Mouse (Mus musculus) embryo, embryonic 11.5 days (tissue): ENCODE data around the gene Olfr458.
"Not testable (repeated sequence)": the region's sequence is repeated elsewhere in the genome, so short reads cannot be mapped to it uniquely, and the experiment has no call there.

Source experiments
- DNase-seq: peaks from one replicate; pipeline ENCODE4 v3.0.0-alpha.2; 2012; ENCODE audit warnings: low read depth, low spot score

The Olfr458 gene

DNA sequence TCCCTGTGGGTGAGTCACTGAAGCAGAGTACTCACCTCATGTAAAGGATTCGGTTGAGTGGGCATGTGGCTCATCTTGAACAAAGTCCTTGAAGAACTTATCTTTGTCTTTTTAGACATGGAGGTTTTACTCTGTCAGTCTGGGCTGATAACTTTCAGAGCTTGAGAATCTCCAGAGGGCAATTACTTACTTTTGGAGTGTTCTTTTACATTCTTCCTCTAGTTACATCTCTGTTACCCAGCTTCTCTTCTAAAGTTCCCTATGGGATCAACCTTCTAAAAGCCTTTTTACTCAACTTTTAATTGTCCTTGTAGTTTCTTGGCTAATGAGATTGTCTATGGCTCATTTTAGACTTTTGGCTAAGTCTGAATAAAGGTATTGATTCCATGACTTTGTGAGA is at the start of gene Olfr458:
Olfr458 (minus strand) TSS at position 101 of the 400 bp plus-strand sequence.
- no peak for DNase-seq

DNA sequence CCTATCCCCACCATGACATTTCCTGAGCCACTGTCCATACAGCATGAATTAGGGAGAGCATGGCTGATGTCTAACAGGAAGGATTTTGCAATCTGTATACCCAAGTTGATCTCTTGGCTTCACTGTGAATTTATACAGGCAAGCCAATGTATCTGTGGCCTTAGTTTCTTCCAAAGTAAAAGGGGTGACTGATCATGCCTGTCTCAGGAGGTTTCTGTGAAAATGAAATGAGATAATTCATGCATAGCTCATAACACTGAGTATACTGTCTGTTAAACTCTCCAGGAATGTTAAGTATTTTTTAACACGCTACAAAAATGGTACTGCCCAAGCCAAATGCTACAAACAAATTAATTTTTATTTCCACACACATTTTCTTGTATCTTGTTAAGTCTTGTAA is 48.5 kb upstream of the Olfr458 start:
- no peak for DNase-seq

DNA sequence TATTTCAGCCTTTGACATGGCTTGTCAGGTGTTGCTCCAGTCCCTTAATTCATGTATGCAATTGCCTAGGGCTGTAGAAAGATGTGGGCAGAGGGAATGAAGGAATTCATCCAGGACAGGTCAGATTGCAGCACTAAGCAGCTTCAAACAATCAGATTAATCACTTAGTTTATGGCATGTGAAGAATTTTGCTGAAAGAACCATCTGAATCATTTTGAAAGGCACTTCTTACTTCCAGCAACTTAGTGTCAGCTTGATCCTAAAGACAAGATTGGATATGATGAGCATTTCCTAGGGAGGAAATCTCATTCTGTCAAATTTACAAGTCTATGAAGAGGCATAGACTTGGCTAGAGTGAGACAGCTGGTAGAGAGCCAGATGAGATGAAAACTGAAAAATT is 44.3 kb upstream of the Olfr458 start:
- DNase-seq, result no peak

DNA sequence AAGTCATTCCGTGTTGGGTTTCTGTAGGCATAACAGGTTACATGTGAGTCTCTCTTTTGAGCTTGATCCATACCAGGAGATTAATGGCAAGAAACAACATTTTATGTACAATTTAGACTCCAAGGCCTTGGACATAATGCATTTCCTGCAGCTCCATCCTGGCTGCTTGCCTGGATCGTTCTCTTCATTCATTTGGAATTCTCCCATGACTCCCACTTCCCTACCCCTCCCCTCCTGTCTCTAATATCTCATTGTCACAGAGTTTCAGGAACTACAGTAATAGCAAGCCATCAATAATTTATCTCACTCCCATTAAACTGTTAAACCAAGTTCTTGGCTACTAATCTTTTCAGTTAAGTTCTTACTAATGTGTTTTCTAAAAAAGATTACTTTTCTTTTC is 38.5 kb upstream of the Olfr458 start:
- no peak for DNase-seq

DNA sequence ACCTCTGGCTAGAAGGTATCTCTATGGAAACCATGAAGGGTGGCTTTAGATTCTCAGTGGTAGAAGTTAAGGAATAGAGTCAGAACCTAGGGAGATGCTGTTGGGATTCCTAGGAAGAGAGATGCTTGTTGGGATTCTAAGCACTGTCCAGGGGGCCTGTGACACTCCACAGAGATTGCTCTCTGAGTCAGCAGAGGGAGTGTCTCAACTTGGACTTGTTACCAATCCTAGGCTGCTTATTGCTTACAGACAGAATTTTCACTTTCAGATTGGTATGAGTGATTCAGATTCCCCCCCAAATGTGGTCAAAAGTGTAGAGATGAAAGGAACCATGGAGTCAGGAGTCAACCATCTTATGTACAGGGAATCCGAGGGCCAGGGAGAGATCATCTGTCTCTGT is 24.7 kb upstream of the Olfr458 start:
- DNase-seq, result no peak

DNA sequence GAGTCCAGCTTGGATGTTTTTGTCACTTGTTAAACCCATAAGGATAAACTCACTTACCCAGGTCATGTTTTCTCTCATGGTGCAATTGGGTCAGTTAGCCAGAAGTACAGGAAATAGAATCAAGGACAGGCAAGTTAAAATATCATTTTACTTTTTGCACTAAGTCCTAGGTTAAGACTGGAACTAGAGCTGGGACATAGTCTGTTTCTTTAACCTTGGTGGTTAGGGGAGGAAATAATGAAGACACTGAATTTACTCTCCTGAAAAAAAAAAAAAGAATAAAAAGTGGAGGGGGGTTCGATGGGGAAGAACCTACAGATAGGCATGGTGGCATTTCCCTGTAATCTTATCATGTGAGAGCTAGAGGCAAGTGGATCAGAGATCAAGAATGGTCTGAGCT is 22.1 kb upstream of the Olfr458 start, which contains the start of gene Olfr456:
Olfr456 (minus strand) TSS at position 101 of the 400 bp plus-strand sequence.
- no peak for DNase-seq

DNA sequence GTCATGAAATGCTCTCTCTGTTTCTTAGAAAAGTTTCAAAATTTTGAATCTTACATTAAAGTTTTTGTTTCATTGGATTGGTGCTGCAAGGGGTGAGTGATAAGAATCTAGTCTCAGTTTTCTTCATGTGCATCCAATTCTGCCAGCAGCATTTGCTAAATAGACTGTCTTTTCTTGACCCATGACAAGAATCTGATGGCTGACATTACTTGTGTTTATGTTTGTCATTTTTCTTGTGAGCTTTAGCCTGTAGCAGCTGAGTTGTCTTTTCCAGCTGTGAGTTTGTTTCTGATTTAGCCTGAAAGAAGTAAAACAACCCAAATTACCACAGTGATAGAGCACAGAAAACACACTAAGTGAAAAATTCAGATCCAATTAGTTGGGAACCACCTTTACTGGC is 19.6 kb upstream of the Olfr458 start:
- no peak for DNase-seq

DNA sequence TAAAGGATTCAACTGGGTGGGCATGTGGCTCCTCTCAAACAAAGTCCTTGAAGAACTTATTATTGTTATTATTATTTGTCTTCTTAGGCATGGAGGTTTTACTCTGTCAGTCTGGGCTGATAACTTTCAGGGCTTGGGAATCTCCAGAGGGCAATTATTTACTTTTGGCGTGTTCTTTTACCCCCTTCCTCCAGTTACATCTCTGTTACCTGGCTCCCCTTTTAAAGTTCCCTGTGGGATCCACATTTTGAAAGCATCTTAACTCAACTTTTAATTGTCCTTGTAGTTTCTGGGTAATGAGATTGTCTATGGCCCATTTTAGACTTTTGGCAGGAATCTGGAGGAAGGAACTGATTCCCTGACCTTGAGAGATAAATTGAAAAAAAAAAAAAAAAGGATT is 11.2 kb upstream of the Olfr458 start, which contains the start of gene Olfr457:
Olfr457 (minus strand) TSS at position 101 of the 400 bp plus-strand sequence.
- no peak for DNase-seq

DNA sequence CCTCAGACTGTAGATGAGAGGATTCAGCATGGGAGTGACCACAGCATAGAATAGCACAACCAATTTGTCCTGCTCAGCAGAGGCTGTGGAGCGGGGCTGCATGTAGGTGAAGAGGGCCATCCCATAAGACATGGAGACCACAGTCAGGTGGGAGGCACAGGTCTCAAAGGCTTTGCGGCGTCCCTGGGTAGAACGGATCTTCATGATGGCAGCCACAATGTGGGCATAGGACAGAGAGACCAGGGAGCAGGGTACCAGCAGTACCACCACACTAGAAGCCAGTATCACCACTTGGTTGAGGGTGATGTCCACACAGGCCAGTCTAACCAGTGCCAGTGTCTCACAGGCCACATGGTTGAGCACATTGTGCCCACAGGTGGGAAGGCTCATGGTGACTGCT is 6.3 kb upstream of the Olfr458 start:
- DNase-seq, result not testable (repeated sequence)

DNA sequence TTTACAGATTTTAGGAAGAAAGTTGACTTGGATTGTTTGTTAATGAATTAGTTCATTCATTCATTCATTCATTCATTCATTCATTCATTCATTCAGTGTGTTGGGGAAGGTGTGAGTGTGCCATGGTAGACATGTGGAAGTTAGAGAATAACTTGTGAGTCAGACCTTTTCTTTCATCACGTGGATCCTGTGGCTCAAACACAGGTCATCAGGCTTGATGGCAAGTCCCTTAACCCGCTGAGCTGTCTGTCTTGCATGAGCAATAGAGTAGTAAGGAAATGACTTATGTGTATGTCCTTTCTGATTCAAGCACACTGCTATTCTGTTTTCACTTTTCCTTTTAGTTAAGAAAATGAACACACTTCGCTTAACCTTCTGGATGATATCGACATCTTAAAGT is 5.5 kb upstream of the Olfr458 start:
- no peak for DNase-seq

DNA sequence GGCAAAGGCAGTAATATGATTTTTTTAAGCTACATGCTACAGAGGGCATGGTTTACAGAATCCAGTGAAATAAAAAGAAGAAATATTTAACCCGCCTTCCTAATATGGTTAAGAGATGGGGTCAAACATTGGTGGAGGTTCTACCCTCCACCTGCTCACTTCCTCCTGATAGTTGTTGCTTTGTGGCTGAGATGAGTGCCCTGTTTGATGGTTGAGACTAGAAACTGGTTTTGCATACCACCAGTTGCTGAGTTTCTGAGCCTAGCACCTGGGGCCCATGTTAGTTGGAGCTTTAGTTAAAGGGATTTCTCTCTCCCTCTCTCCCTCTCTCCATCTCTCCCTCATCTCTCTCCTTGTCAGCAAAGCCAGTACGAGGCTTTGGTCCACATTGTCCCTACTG is 17.6 kb downstream of the Olfr458 start:
- no peak for DNase-seq

DNA sequence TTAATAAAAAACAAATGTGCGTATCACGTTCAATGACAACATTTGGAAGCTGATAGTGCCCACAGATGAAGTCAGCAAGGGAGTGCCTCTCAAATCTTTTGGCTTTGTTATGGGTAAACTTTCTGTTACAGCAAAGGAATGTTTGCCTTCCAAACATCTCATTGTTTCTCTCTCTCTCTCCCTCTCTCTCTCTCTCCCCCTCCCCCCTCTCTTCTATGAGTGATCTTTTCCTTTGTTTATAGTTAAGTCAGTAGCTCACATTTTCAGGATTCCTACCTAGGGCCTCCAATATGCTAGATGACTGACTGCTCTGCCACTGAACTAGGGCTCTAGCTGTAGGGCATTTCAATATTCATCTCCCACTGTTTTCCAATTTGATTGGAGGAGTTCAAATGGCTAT is 20.5 kb downstream of the Olfr458 start:
- DNase-seq, result no peak

DNA sequence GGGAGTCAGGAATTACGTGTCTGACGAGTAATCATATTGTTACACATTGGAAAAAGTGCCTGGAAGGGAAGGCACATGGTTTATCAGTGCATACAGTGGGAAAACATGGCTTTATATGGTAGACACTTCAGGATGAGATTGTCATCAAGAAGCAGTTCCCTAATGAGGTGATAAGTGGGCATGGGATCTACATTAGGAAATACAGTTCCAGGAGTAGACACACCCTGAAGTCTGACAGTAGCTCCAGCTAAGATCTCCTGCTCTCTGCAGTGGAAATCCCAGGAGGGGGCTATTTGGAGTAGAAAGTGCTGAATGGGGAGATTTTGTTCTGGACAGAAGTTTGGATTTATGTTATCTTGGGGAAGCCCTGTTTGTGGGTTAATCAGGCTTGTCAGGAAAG is 23.6 kb downstream of the Olfr458 start:
- DNase-seq, result no peak

DNA sequence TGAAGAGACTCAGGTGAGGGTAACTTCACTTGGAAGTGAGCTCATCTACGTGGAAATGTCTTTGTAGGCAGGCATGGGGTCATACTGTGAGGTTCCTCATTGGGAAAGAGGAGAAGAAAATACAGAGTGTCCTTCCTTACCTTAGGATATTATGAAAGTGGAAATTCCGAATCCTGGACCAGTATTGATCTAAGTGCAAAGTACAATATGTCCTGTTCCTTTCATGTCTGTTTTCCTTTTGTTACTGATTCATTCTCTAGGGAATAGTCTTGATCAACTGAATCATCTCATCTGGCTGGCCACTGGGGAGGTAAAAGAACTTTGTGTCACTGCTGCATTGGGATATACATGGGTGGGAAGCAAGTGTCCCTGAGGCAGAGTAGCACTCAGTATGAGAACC is 29.5 kb downstream of the Olfr458 start:
- no peak for DNase-seq

DNA sequence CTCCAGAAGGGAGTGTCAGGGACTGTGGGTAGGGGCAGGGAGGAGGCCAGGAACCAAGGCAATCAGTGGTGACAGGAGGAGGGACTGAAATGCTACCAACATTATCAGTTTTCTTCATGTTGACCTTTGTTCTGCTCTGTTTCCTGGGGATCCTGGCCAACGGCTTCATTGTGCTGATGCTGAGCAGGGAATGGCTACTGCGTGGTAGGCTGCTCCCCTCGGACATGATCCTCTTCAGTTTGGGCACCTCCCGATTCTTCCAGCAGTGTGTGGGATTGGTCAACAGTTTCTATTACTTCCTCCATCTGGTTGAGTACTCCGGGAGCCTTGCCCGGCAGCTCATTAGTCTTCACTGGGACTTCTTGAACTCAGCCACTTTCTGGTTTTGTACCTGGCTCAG is 30.6 kb downstream of the Olfr458 start, which contains the start of gene Tas2r126:
Tas2r126 (plus strand) TSS at position 90 of the 400 bp plus-strand sequence.
- no peak for DNase-seq

DNA sequence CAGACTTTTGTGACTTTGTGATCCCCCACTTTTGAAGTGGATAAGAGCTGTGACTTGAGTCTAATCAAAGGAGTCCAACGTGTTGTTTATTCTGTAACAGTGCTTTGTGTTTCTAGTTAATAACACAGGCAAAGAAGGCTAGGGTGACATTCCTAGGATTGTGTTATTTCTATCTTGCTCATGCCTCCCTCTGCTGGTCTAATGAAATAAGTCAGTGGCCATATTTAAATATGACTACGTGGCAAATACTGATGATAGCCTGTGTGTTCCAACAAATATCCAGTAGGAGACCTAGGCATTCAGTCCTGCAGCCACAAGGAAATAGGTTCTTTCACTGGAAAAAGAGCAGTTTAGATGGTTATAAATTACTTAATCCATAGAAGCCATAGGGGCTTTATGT is 31.4 kb downstream of the Olfr458 start:
- no peak for DNase-seq

DNA sequence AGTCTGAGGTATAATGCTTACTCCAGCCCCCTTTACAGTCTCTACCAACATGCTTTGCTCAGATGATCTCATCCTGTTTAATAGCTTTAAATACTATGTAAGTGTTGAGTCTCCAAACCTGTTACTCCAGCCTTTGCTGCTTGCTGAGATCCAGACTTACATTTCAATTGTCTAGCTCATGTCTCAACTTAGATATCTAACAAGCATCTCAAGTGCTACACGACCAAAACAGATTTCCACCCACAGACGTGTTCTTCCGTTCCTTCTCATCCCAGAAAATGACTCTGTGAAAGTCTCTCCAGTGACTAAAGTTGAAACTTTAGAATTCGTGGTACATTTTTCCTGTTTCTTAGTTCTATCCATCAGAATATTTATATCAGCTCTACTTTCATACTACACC is 38.7 kb downstream of the Olfr458 start:
- no peak for DNase-seq

DNA sequence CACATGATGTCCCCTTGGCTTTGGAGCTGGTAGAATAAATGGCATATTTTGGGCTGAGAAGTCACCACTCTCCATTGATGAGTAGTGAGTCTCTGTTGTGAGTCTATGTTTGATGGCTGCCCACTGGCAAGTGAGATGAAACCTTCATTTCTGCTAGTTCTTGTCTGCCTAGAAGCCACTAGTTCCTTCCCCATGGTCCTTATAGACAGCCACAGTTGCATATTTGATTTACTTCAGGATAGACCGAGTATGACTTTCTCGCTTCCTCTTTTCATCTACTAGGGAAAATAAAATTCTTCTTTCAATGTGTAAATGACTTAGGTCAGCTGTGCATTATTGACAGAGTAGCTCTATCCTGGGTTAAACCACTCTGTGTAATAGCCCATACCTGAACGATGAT is 40.5 kb downstream of the Olfr458 start:
- DNase-seq, result no peak

DNA sequence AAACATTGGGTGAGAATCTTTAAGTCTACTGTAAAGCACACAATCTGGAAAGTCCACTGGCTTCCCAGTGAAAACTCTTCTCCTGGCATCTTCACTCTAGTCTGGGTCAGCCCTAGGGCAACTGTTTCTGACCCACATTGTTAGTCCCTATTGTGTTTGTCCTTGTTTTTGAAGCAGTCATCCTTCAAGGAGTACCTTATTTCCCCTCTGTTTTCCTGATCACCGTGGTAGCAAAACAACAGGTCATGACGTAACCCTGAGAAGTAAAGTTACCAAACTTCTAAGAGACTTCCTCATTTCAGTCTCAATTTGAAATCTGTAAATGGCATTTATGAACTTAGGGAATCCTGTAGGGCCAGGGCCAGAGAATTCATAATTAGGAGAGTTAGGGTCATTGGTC is 43.6 kb downstream of the Olfr458 start:
- no peak for DNase-seq

DNA sequence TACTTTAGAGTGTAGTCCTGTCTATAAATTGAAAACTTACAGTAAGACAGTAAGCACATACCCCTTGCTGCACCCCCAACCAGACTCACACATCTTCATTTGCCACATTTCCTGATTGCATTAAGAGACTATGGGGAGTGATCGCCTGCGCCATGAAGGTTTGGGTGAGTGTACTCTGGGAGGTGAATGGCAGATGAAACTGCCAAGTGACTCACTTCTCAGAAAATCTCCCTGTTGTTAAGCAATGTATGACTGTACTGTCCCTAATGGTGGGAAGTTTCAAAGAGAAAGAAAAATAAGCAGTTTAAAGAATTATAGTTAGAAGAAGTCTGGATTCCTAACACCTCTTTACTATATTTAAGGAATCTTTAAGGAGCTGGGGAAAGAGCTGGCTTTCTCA is 45.6 kb downstream of the Olfr458 start:
- no peak for DNase-seq
